Mouse (Mus musculus) frontal cortex, adult 2 months (tissue): Measurements from ENCODE around the gene Map3k7. TPM values are rescaled to one million over a fixed set of nuclear protein-coding genes. Genes with fewer than 3 reads are reported as not detected.
A peak's percentile ranks its signal among the peaks of the same experiment; 100 is the strongest.

Experiments used
- DNase-seq, 2 experiments: peaks; one replicate each; pipeline ENCODE4 v3.0.0; 2022; ENCODE audit warnings: low spot score in 1 of 2; ENCODE audit errors: extremely low spot score in 1 of 2
- polyA plus RNA-seq: library from polyadenylated mRNA; depleted of rRNA; stranded (reverse); fragments of >200 nt; gene quantifications from 2 replicates; pipeline ENCODE4 v1.2.3, GENCODE M21; 2012; rRNA removed

Gene Map3k7
- 34.0 and 37.5 TPM in 2 replicates for polyA plus RNA-seq

DNA sequence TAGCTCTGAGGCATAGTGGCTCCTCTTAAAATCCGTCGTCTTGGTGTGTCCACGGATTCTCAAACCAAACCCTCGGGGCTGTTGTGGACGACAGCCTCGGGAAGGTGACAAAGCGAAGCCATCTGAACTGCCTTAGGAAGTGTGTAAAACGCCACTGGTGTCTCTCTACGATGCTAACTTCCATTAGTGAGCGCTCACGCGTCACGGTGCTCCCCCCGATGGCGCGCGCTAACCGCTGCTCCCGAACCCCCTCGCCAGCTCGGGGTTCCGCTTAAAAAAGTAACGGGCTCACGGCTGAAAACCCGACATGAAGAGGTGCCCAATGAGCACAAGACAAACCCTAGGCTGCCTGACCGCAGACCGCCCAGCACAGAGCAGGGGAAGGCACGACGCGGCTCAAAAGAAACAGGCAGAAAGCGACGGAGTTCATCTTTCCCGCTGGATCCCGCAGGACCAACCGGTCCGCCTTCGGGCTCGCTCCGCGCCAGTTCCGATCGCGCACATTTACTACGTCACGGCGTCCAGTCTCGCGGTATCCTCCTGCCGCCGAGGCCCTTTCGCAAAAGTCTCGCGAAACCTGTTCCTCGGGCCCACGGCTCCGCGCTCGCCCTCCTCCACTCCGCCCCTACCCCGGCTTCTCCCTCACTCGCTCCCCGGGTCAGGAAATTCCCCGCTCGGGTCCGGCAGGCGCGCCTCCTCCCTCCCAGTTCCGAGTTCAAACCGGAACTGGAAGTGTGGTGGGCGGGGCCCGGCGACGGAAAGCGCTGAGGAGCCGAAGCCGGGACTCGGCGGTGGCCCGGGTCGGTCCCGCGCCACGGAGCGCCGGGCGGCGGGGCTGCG is at the start of gene Map3k7:
TSS of gene Map3k7 (plus strand) at position 744 of the 840 bp plus-strand sequence.
- peak; percentile 86 to 96 for DNase-seq

DNA sequence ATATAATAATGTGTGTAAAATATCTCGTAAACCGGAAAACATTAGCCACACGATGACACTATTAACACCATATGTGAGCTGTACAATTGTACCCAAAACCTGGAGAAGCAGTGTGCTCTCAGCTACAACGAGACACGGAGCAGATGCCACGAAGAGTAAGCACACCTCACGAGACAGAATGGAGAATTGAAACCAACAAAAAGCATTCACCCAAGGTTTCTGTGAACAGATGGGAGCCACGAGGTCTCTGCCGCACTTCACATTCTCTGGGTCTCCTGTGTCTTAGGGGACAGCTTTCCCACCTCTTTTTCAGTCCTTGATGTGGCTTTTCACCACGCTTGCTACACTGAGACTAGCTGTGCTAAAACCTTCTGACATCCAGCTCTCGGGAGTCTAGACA is 48.8 kb upstream of the Map3k7 start:
- DNase-seq: no peak

DNA sequence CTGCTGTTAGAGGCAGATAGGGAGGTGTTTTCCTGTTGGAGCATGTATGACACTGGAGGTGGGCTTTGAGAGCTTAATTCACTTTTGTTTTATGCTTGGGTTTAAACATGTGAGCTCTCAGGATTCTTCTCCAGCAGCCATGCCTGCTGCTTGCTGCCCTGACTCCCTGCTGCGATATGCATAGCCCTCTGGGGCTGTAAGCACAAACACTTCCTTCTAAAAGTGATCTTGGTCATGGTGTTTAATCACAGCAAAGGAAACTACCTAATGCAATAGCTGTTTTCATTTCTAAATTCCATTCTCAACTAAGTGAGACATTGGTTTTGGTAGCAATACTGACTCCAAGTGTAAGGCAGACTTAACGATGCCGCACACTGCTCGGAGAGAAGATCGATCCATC is 45.2 kb upstream of the Map3k7 start:
- no peak for DNase-seq

- no peak for DNase-seq
Measured at GRCm38 (mm10) chr4:31922215-31922614, 41.7 kb upstream of the Map3k7 start.

DNA sequence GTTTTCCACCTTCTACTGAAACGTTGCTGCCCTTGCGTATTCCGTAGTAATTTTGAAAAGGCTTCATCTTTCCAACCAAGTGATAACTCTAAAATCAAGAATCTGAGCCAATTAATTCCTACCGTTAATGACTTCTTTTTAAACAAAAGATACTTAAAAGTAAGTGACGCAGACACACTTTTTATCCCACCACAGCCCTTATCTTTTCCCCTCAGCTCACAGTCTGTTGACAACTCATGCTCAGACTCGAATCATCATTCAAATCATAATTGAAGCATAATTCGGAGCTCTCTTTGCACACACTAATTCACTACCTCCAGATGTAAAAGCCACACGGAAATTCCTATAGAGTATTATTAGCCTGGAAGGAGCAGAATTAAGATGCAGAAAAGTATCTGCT is 40.5 kb upstream of the Map3k7 start:
- no peak for DNase-seq

DNA sequence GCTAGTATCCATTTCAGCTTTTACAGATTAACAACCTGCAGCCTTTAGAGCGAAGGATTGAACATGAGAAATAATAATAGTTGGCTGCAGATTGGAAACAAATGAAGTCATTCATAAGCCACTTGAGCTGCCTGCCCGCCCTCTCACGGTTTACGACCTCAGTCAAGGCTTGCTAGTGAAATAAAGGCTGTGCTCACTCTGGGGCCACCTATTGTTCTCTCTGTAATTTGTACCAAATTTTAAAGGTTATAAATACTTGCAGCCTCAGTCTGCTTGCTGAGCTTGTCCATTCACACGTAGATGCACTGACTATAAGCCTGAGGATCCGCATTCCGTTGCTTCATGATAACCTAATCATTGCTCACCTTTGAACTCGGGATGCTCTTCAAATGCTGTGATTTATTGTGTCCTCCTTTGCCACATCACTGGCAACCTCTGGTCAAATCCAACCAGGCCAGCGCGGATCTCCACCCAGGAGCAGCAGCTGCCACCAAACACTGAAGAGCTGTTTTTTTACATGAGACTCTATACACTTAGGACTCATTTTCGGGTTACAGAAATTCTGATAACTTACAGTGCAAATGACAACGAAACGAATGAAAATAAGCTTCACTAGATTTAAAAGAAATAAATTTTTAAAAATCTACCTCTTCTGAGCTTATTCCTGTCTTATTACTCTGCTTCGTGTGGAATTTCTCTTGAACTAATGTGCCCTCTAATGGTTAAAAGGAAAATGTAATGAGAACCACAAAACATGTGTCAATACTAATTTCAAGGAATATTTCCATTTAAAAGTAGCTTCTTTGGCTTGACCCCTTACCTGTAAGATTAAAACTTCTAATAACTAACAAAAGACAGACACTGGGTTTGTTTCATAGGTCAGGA is 39.4 kb upstream of the Map3k7 start:
- DNase-seq: no peak

DNA sequence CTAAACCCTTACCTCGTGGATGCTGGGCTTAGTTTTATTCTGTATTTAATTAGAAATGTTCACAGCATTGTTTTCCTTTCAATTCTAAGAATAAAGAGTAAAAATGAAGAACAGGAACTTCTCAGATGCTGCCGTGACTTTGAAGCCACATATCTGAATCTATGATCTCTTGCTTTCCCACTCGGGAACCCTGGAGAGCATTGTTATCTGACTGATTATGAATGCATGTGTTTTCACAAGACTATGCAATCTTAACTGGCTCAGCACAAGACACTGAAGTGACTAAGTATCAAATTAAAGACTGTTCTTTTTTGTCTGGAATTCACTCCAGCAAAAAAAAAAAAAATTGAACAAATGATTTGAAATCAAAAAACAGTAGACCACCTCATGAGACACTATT is 30.7 kb upstream of the Map3k7 start:
- DNase-seq: no peak

DNA sequence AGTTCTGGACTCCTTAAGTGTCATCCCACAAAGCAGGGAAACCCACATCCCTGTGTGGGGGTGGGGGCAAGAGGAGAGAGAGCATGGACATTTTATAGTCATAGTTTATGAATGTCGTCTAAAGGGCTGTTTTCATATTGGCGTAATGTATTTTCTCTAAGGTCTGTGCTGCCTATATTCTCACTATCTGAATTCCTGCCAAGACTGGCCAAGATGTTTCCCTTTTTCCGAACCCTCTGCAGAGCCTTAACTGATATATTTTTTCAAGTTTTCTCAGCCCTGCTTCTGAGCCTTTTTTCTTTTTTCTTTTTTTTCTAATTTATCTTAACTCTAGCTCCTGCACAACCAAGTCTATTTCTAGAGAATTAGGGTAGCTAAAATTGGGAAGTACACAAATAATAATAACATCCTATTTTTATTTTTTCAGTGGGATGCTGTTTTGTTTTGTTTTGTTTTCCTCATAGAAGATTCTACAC is 28.0 kb upstream of the Map3k7 start:
- DNase-seq: no peak

GRCm38 (mm10) chr4:31936358-31936757 is 27.5 kb upstream of the Map3k7 start:
- DNase-seq: no peak

- no peak for DNase-seq
Measured at GRCm38 (mm10) chr4:31936911-31937375, 27.0 kb upstream of the Map3k7 start.

DNA sequence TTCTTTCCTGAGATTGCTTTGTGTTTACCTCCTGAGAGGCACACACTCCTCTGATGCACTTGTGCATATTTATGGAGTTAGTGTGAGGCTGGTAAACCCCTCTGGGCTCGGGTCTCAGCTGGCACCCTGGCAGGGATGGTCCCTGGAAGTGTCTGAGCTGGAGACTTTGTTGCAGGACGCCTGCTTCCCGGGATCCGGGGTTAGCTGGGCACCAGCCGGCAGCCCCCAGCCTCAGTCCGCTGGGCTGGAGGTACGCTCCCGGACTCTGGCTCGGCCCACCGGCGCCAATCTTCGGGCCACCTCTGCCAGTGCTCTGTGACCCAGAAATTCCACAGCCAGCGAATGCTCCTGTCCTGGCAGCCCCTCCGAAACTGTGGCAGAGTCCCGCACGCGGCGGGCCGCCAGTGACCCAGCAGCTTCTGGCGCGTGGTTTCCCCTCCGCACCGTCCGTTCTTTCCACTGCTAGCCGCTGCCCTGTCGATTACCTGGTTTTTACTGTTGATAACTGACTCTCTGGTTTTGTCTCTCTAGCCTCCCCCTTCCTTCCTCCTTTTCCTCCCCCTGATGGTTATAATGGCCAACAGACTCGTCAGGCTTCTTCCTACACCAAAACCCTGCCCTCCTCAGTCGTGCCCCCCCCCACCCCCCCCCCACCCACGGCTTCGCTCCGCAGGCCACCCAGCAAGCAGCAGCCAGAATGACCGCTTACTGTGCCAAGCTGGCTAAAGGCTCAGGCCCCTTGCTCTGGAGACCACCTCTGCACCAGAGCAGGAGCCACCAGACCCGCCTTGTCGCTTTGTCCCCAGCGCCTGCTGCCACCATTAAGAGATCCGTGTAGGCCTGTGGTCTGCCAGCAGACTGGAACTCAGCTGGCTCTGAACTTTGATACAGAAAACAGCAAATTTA is 26.3 kb upstream of the Map3k7 start:
- DNase-seq: no peak

DNA sequence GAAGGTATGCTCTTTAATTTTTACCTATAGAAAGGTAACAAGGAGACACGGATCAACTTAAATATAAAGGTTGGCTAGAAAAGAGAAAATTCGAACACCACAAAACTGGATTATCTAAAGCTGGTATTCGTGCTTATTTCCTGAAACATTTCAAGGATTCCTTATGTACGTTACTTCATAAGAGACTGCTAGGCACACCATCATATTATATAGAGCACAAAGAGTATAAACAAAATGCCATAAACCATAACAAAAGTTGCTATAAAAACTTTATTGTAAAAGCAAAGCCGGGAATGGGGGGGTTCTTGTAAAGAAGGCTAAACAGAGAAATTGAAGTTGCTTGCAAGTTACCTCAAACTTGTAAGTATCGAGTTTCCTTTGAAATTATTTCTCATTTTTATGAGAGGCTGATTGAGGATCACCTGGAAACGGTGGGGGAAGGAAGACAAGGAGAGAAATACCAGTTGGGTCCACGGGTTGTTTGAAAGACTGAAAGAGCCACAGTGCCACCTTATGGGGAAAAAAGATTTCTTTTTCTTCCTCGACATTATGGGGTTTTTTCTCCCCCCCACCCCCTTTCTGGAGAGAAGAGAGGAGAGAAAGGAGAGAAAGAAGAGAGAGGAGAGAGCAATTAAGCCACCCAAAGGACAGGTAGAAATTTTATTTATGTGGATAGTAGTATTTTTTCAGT is 25.3 kb upstream of the Map3k7 start:
- DNase-seq: peak in 1 of 2 experiments; percentile 83

DNA sequence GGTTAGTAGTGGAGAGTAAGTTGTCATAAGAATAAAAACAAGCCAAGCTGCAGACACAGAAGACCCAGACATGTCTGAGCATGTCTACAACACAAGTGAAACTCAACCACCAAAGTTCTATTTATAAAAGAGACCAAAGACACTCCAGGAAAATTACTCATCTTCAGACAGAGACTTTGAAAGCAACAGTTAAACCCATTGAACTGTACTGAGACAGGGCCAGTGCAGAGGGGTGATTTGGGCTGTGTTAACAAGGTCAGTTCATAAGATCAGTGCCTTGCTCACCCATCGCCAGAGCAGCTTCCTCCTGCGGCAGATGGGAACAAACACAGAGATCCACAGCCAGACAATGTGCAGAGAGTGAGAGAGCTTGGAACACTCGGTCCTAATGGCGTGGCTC is 22.3 kb upstream of the Map3k7 start:
- DNase-seq: no peak

DNA sequence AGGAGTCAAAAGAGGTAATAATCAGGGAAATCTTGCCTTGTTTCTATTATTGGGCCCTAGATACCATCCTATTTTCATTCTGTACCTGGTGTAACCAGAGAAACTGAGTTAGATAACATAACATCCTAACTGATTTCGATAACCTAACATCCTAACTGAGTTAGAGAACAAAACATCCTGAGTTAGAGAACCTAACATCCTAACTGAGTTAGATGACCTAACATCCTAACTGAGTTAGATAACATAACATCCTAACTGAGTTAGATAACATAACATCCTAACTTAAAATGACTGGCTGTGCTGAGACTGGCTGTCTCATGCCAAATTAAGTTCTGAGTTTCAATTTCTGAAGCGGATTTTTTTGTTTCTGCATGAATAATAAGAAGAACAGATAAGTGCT is 20.9 kb upstream of the Map3k7 start:
- no peak for DNase-seq

GRCm38 (mm10) chr4:31964194-31964875 is 438 bp downstream of the Map3k7 start:
- DNase-seq: peak in 1 of 2 experiments; percentile 18

DNA sequence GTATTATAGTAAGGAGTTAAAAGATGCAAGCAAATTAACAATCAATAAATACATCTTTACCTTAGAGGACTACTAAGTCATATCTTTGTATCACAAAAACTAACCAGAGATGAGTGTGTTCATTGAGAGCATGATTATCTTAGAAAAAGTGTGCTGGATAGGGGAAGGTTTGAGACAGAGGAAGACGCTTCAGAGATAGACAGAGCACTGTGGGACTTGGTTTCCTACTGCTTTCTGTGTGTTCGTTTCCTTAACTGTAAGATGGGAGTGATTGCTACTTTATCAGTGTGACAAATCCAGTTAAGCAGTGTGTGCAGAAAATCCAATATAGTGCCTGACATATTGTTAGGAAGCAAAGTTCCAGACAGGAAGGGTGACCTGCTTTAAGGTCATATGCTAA is 1.3 kb downstream of the Map3k7 start:
- DNase-seq: no peak

DNA sequence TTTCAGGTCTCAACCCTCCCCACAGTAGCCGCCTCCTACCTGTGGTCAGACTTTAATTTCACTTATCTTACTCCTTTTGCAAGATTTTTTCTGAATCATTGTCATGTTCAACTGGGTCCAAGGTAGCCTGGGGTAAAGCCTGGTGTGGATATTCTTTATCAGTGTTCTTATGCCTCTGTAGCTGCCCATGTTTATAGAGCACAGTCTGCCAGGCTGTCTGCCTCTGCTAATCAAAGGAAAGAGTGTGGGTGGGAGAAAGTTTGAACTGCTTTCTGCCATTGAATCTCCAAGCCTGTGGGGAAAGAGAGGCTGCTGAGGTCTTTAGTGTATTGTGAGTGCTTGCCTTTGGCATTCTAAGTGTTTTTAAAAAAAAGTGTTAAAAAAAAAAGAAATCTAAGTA is 7.5 kb downstream of the Map3k7 start:
- no peak for DNase-seq

DNA sequence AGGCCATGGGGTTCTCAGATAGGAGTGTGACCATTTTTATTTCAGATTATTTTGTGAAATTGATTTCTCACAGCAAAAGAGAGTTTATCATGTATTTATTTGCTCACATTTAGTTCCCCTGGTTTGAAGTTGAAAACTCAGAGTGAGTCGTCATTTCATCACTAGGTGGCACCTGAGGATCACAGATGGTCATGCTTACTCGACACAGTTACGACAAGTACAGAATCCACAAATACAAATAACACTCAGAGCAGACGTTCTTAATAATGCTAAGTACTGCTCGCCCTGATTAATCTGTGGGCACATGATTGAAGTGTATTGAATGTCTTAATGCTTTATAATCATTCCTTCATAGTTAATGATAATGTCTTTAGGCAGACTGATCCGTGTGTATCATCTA is 8.3 kb downstream of the Map3k7 start:
- peak in 1 of 2 experiments; percentile 35 for DNase-seq

GRCm38 (mm10) chr4:31975260-31975950 is 11.5 kb downstream of the Map3k7 start:
- DNase-seq: no peak
